In the genomic region with DNA sequence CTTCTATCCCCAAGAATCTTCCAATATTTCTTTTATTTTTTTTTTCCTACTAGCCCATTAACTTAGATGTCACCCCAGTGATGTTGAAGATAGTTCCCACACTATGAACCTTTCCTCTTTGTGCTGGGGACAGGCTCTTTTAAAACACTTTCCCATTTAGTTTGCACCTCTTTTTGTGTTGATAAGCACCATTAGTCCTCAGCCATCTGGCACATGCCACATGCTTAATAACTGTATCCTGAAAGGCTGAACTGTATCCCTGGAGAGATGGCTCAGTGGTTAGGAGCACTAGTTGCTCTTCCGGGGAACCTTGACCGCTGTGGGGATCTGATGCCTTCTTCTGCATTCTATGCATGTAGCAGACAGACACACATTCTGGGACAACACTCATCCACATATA, we compare ENCODE assay signal across 14 mouse cellular contexts. TPM values are rescaled to one million over a fixed set of nuclear protein-coding genes. Genes with fewer than 3 reads are reported as not detected.
DNase-seq lines count a peak whose midpoint lies in the region; TF ChIP-seq lines count a peak whose summit lies in the region.
"Had no signal": no experiment of that assay in that cellular context is flagged by ENCODE, and none has a peak within 500 bp of the region (broad histone marks: within the 10 kb centered on the region; RNA-seq: fewer than 3 reads in every experiment).

No protein-coding gene starts in this region.

- no peak for TF ChIP-seq POLR2A in brain, embryonic 14.5 days (IDR thresholded peaks at IDR 0.05; ENCODE audit: borderline replicate concordance, extremely low read depth, insufficient read depth, insufficient read length, poor library complexity, severe bottlenecking)

- TF ChIP-seq CTCF in brain, embryonic 14.5 days (IDR thresholded peaks at IDR 0.05; ENCODE audit: borderline replicate concordance, extremely low read depth, insufficient read depth, insufficient read length) = no peak

- peak; percentile 41 for DNase-seq in cerebellum, adult 9-10 months
- DNase-seq in cerebellum, postnatal 36 days = no peak
- DNase-seq in heart, adult 11 months = peak; percentile 31
- no peak for DNase-seq in heart, adult 9 months (ENCODE audit: low spot score in 2 of 2)
- DNase-seq in brain, embryonic 14.5 days (ENCODE audit: low read depth) = peak; percentile 70
- DNase-seq: adrenal gland, adult 8-10 months; adrenal gland, postnatal 14 days; adrenal gland, postnatal 36 days; B cell, adult 2 months; cerebellum, adult 11 months; cerebellum, adult 8-10 months; cerebellum, postnatal 10 days; cerebellum, postnatal 25 days; forebrain, postnatal 0 days had no signal

RNA-seq across cellular contexts. Expression of a gene that starts 37.5 kb away (rescaled TPM):
- 371 and 377 TPM in 2 replicates for polyA plus RNA-seq in brain, embryonic 14.5 days (2012; rRNA removed)

Comparison
In these comparisons a context has a peak if more than half of its experiments do, and no peak if none do; other contexts are left out.
1. DNase-seq: peak in cerebellum, adult 9-10 months (single experiment), heart, adult 11 months (single experiment) and brain, embryonic 14.5 days (single experiment); none in cerebellum, postnatal 36 days (0 of 2) and heart, adult 9 months (0 of 2).